Mouse (Mus musculus): ENCODE data around the gene Bloc1s3. TPM values are rescaled to one million over a fixed set of nuclear protein-coding genes. Genes with fewer than 3 reads are reported as not detected.

The Bloc1s3 gene
- polyA plus RNA-seq, 1 experiment from 2014 or later = 2.6 TPM

GRCm38 (mm10) chr7:19489525-19489924, 18.6 kb downstream of the Bloc1s3 start:
- no peak overlapping the region for H3K9ac ChIP-seq (replicated peaks; ENCODE audit: low read depth)
- no peaks in the 10 kb centered on the region for H3K4me1 ChIP-seq (ENCODE audit: insufficient read depth, low read depth, low read length)
- no peak overlapping the region for H3K27ac ChIP-seq (ENCODE audit: low read length)
- ATAC-seq = no peak
- H3K36me3 ChIP-seq (ENCODE audit: insufficient read depth, low read length) = no peaks in the 10 kb centered on the region
- H3K9me3 ChIP-seq (ENCODE audit: low read length) = no peaks in the 10 kb centered on the region
- TF ChIP-seq EP300 (IDR thresholded peaks at IDR 0.05) (no peak), CTCF (IDR thresholded peaks at IDR 0.05) (no peak)
- no peak for DNase-seq (ENCODE audit: low spot score)
- no peak overlapping the region for H3K4me3 ChIP-seq (ENCODE audit: low read depth, low read length)
- H3K27me3 ChIP-seq (replicated peaks; ENCODE audit: insufficient read depth, low read length) = peaks cover 15% of the 10 kb centered on the region; the same call in 1 of the 2 replicates
- WGBS = 23% methylated on average over 28 of the region's 31 CpGs
- H3K4me2 ChIP-seq (replicated peaks; ENCODE audit: low read depth, low read length) = peak overlapping the region; percentile 11; the same call in 1 of the 2 replicates

GRCm38 (mm10) chr7:19486549-19486948, 21.6 kb downstream of the Bloc1s3 start:
- H3K4me1 ChIP-seq (ENCODE audit: insufficient read depth, low read depth, low read length) = no peaks in the 10 kb centered on the region
- H3K9ac ChIP-seq (replicated peaks; ENCODE audit: low read depth) = no peak overlapping the region
- TF ChIP-seq EP300 (IDR thresholded peaks at IDR 0.05) (no peak), CTCF (IDR thresholded peaks at IDR 0.05) (no peak)
- H3K27ac ChIP-seq (ENCODE audit: low read length) = no peak overlapping the region
- H3K4me3 ChIP-seq (ENCODE audit: low read depth, low read length) = no peak overlapping the region
- no peaks in the 10 kb centered on the region for H3K36me3 ChIP-seq (ENCODE audit: insufficient read depth, low read length)
- 83% methylated on average over 7 of the region's 7 CpGs for WGBS
- DNase-seq (ENCODE audit: low spot score) = no peak
- H3K4me2 ChIP-seq (replicated peaks; ENCODE audit: low read depth, low read length) = no peak overlapping the region
- no peak for ATAC-seq
- peaks cover 15% of the 10 kb centered on the region; the same call in 1 of the 2 replicates for H3K27me3 ChIP-seq (replicated peaks; ENCODE audit: insufficient read depth, low read length)
- no peaks in the 10 kb centered on the region for H3K9me3 ChIP-seq (ENCODE audit: low read length)

GRCm38 (mm10) chr7:19485488-19485887, 22.7 kb downstream of the Bloc1s3 start:
- no peaks in the 10 kb centered on the region for H3K9me3 ChIP-seq (ENCODE audit: low read length)
- no peak overlapping the region for H3K27ac ChIP-seq (ENCODE audit: low read length)
- DNase-seq (ENCODE audit: low spot score) (no peak), ATAC-seq (no peak)
- H3K4me1 ChIP-seq (ENCODE audit: insufficient read depth, low read depth, low read length) = no peaks in the 10 kb centered on the region
- TF ChIP-seq CTCF (IDR thresholded peaks at IDR 0.05) (no peak), EP300 (IDR thresholded peaks at IDR 0.05) (no peak)
- no peaks in the 10 kb centered on the region for H3K36me3 ChIP-seq (ENCODE audit: insufficient read depth, low read length)
- WGBS = 83% methylated on average over 1 of the region's 1 CpGs
- no peak overlapping the region for H3K9ac ChIP-seq (replicated peaks; ENCODE audit: low read depth)
- H3K4me3 ChIP-seq (ENCODE audit: low read depth, low read length) = no peak overlapping the region
- no peak overlapping the region for H3K4me2 ChIP-seq (replicated peaks; ENCODE audit: low read depth, low read length)
- H3K27me3 ChIP-seq (replicated peaks; ENCODE audit: insufficient read depth, low read length) = peaks cover 15% of the 10 kb centered on the region; the same call in 1 of the 2 replicates

GRCm38 (mm10) chr7:19483281-19483680, 24.9 kb downstream of the Bloc1s3 start:
- 87% methylated on average over 8 of the region's 8 CpGs for WGBS
- Histone ChIP-seq H3K4me2 (replicated peaks; ENCODE audit: low read depth, low read length) (no peak overlapping the region), H3K4me3 (ENCODE audit: low read depth, low read length) (no peak overlapping the region), H3K27ac (ENCODE audit: low read length) (no peak overlapping the region), H3K9me3 (ENCODE audit: low read length) (no peaks in the 10 kb centered on the region), H3K4me1 (ENCODE audit: insufficient read depth, low read depth, low read length) (no peaks in the 10 kb centered on the region), H3K36me3 (ENCODE audit: insufficient read depth, low read length) (no peaks in the 10 kb centered on the region), H3K27me3 (replicated peaks; ENCODE audit: insufficient read depth, low read length) (no peaks in the 10 kb centered on the region), H3K9ac (replicated peaks; ENCODE audit: low read depth) (no peak overlapping the region)
- DNase-seq (ENCODE audit: low spot score) = no peak
- TF ChIP-seq EP300 (IDR thresholded peaks at IDR 0.05) (no peak), CTCF (IDR thresholded peaks at IDR 0.05) (no peak)
- ATAC-seq = no peak

GRCm38 (mm10) chr7:19477624-19478384, 30.4 kb downstream of the Bloc1s3 start:
- DNase-seq (ENCODE audit: low spot score) = peak; percentile 41
- Histone ChIP-seq H3K36me3 (ENCODE audit: insufficient read depth, low read length) (no peaks in the 10 kb centered on the region), H3K27ac (ENCODE audit: low read length) (peak overlapping the region; percentile 9; the same call in 1 of the 2 replicates), H3K9ac (replicated peaks; ENCODE audit: low read depth) (no peak overlapping the region), H3K9me3 (ENCODE audit: low read length) (no peaks in the 10 kb centered on the region), H3K4me2 (replicated peaks; ENCODE audit: low read depth, low read length) (no peak overlapping the region), H3K4me1 (ENCODE audit: insufficient read depth, low read depth, low read length) (peaks cover 4% of the 10 kb centered on the region; the same call in 1 of the 2 replicates), H3K4me3 (ENCODE audit: low read depth, low read length) (no peak overlapping the region), H3K27me3 (replicated peaks; ENCODE audit: insufficient read depth, low read length) (peaks cover 5% of the 10 kb centered on the region; the same call in 1 of the 2 replicates)
- no peak for TF ChIP-seq EP300 (IDR thresholded peaks at IDR 0.05)
- TF ChIP-seq CTCF (IDR thresholded peaks at IDR 0.05) = 0 out of 2 replicates have a peak, but pooled peaks have one; percentile 8
- peak; percentile 58 for ATAC-seq
- 17% methylated on average over 14 of the region's 14 CpGs for WGBS

GRCm38 (mm10) chr7:19477084-19477483, 31.1 kb downstream of the Bloc1s3 start:
- Histone ChIP-seq H3K4me2 (replicated peaks; ENCODE audit: low read depth, low read length) (no peak overlapping the region), H3K27ac (ENCODE audit: low read length) (no peak overlapping the region), H3K9me3 (ENCODE audit: low read length) (no peaks in the 10 kb centered on the region), H3K27me3 (replicated peaks; ENCODE audit: insufficient read depth, low read length) (peaks cover 5% of the 10 kb centered on the region; the same call in 1 of the 2 replicates), H3K36me3 (ENCODE audit: insufficient read depth, low read length) (no peaks in the 10 kb centered on the region), H3K4me1 (ENCODE audit: insufficient read depth, low read depth, low read length) (peaks cover 4% of the 10 kb centered on the region; the same call in 1 of the 2 replicates), H3K9ac (replicated peaks; ENCODE audit: low read depth) (no peak overlapping the region), H3K4me3 (ENCODE audit: low read depth, low read length) (no peak overlapping the region)
- TF ChIP-seq CTCF (IDR thresholded peaks at IDR 0.05) = peak; percentile 54
- no peak for TF ChIP-seq EP300 (IDR thresholded peaks at IDR 0.05)
- ATAC-seq = no peak
- DNase-seq (ENCODE audit: low spot score) = no peak
- 60% methylated on average over 2 of the region's 2 CpGs for WGBS
